Mouse (Mus musculus): Measurements from ENCODE around the gene Peli2. TPM values are rescaled to one million over a fixed set of nuclear protein-coding genes. Genes with fewer than 3 reads are reported as not detected.

Peli2 gene
- polyA plus RNA-seq, 1 experiment from 2014 or later = 6.3 TPM

DNA sequence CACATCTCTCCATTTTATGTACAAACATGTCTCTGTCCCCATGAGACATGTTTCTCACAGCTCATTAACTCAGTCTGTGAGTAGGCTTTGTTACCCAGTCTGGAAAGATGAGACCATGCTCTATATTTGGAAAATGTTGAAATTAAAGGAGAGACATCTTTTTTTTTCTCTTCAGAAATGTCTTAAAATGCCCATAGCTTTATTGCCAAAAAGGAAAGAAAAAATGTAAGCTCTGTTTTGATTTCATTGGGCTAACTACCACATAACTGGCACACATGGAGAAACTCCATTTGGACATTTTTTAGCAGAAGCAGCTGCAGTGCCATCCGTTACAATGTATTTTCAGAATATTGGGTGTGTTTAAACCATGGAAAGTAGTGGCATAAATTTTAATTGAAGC is 103.6 kb downstream of the Peli2 start:
- WGBS = 79% methylated on average over 1 of the region's 1 CpGs
- H3K36me3 ChIP-seq (ENCODE audit: control insufficient read depth, insufficient read depth, low read length) = no peaks in the 10 kb centered on the region

DNA sequence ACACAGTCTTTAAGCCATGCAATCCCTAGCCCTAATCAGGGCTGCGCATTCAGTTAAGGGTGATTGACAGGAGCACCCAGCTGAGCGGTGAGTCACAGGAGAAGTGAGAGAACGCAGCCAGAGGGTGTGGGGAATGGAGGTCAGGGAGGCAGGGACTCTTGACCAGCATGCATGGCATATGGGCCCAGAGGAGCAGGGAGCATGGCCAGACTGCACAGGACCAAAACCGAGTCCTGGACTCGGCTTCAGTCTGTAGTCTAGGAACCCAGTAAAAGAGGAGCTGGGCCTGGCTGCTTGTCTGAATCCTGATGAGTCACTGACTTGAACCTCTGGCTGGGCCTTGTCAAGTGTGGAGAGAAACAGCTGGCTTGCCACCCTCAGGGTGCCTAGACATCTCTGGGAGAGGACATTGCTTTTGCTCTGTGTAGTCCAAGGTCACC is 104.3 kb downstream of the Peli2 start:
- ATAC-seq (ENCODE audit: insufficient read depth, low FRiP score) = peak; percentile 69; the same call in 1 of the 2 replicates
- Histone ChIP-seq H3K36me3 (ENCODE audit: control insufficient read depth, insufficient read depth, low read length) (peaks cover under 1% of the 10 kb centered on the region; the same call in 1 of the 2 replicates), H3K27me3 (ENCODE audit: control insufficient read depth, insufficient read depth, low read length) (no peaks in the 10 kb centered on the region), H3K4me3 (replicated peaks; ENCODE audit: low read length) (no peak overlapping the region), H3K4me2 (ENCODE audit: low read depth, low read length) (no peak overlapping the region), H3K9me3 (replicated peaks; ENCODE audit: control insufficient read depth, low read length) (no peaks in the 10 kb centered on the region), H3K27ac (ENCODE audit: low read length) (no peak overlapping the region), H3K4me1 (ENCODE audit: control insufficient read depth, insufficient read depth, low read length) (0 out of 2 replicates have a peak, but pooled peaks cover 5% of the 10 kb centered on the region), H3K9ac (ENCODE audit: low read length) (no peak overlapping the region)
- 59% methylated on average over 5 of the region's 5 CpGs for WGBS

More for the DNA sequence above, 103.6 kb downstream of the Peli2 start:
- Histone ChIP-seq H3K27me3 (ENCODE audit: control insufficient read depth, insufficient read depth, low read length) (no peaks in the 10 kb centered on the region), H3K4me3 (replicated peaks; ENCODE audit: low read length) (no peak overlapping the region), H3K4me1 (ENCODE audit: control insufficient read depth, insufficient read depth, low read length) (0 out of 2 replicates have a peak, but pooled peaks cover 5% of the 10 kb centered on the region), H3K4me2 (ENCODE audit: low read depth, low read length) (no peak overlapping the region), H3K27ac (ENCODE audit: low read length) (no peak overlapping the region), H3K9ac (ENCODE audit: low read length) (no peak overlapping the region), H3K9me3 (replicated peaks; ENCODE audit: control insufficient read depth, low read length) (no peaks in the 10 kb centered on the region)
- ATAC-seq (ENCODE audit: insufficient read depth, low FRiP score) = no peak

GRCm38 (mm10) chr14:48225810-48226446 is 105.3 kb downstream of the Peli2 start:
- H3K36me3 ChIP-seq (ENCODE audit: control insufficient read depth, insufficient read depth, low read length) = peaks cover 5% of the 10 kb centered on the region; the same call in 1 of the 2 replicates
- no peak overlapping the region for H3K4me3 ChIP-seq (replicated peaks; ENCODE audit: low read length)
- H3K27me3 ChIP-seq (ENCODE audit: control insufficient read depth, insufficient read depth, low read length) = no peaks in the 10 kb centered on the region
- H3K4me1 ChIP-seq (ENCODE audit: control insufficient read depth, insufficient read depth, low read length) = 0 out of 2 replicates have a peak, but pooled peaks cover 5% of the 10 kb centered on the region
- H3K9ac ChIP-seq (ENCODE audit: low read length) = no peak overlapping the region
- WGBS = 51% methylated on average over 7 of the region's 7 CpGs
- H3K9me3 ChIP-seq (replicated peaks; ENCODE audit: control insufficient read depth, low read length) = no peaks in the 10 kb centered on the region
- no peak overlapping the region for H3K27ac ChIP-seq (ENCODE audit: low read length)
- no peak for ATAC-seq (ENCODE audit: insufficient read depth, low FRiP score)
- no peak overlapping the region for H3K4me2 ChIP-seq (ENCODE audit: low read depth, low read length)

DNA sequence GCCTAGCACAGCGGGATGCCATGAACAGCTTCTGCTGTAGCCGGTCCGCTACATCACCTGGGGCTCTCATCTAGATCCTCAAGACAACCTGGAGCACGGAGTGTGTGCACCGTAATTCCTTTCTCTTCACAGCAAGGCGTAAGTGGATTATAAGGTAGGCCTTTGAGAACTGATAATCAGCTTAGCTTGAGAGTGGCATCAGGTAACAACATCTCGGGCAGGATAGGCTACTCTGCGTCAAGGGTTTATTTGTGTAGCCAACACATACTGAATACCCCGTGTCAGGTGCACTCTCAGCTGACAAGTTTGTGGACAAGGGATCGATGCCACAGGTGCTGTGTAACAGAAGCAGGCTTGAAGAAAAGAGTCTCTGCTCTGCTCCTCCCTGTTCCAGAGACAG is 106.1 kb downstream of the Peli2 start:
- H3K4me1 ChIP-seq (ENCODE audit: control insufficient read depth, insufficient read depth, low read length) = 0 out of 2 replicates have a peak, but pooled peaks cover 5% of the 10 kb centered on the region
- no peak overlapping the region for H3K4me3 ChIP-seq (replicated peaks; ENCODE audit: low read length)
- WGBS = 83% methylated on average over 10 of the region's 10 CpGs

GRCm38 (mm10) chr14:48234785-48235519 is 114.3 kb downstream of the Peli2 start:
- Histone ChIP-seq H3K27me3 (ENCODE audit: control insufficient read depth, insufficient read depth, low read length) (no peaks in the 10 kb centered on the region), H3K4me1 (ENCODE audit: control insufficient read depth, insufficient read depth, low read length) (no peaks in the 10 kb centered on the region), H3K9me3 (replicated peaks; ENCODE audit: control insufficient read depth, low read length) (no peaks in the 10 kb centered on the region), H3K9ac (ENCODE audit: low read length) (no peak overlapping the region), H3K36me3 (ENCODE audit: control insufficient read depth, insufficient read depth, low read length) (peaks cover 3% of the 10 kb centered on the region; the same call in 1 of the 2 replicates), H3K4me3 (replicated peaks; ENCODE audit: low read length) (no peak overlapping the region), H3K27ac (ENCODE audit: low read length) (no peak overlapping the region), H3K4me2 (ENCODE audit: low read depth, low read length) (no peak overlapping the region)
- 83% methylated on average over 20 of the region's 20 CpGs for WGBS
- ATAC-seq (ENCODE audit: insufficient read depth, low FRiP score) = no peak

More for the DNA sequence above, 106.1 kb downstream of the Peli2 start:
- Histone ChIP-seq H3K9me3 (replicated peaks; ENCODE audit: control insufficient read depth, low read length) (no peaks in the 10 kb centered on the region), H3K27me3 (ENCODE audit: control insufficient read depth, insufficient read depth, low read length) (no peaks in the 10 kb centered on the region), H3K27ac (ENCODE audit: low read length) (no peak overlapping the region), H3K36me3 (ENCODE audit: control insufficient read depth, insufficient read depth, low read length) (peaks cover 5% of the 10 kb centered on the region; the same call in 1 of the 2 replicates), H3K9ac (ENCODE audit: low read length) (no peak overlapping the region), H3K4me2 (ENCODE audit: low read depth, low read length) (no peak overlapping the region)
- ATAC-seq (ENCODE audit: insufficient read depth, low FRiP score) = no peak

DNA sequence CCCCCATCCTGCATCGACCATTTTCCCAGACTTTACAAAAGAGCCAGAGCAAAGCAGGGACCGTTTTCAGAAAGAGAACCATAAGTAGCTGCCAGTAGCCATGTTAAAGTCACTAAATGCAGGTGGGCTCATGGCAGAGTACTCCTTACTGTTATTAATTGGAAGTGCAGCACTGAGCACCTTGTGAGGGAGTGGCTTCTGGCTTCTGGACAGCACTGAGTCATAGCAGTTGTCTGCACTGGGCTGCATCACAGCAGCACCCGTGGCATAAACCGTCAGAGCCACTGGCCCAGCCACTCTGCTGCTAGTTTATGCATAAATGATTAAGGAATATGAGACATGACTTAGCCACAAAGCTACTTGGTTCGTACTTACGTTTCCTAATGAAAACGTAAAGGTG is 120.7 kb downstream of the Peli2 start:
- Histone ChIP-seq H3K9me3 (replicated peaks; ENCODE audit: control insufficient read depth, low read length) (no peaks in the 10 kb centered on the region), H3K9ac (ENCODE audit: low read length) (no peak overlapping the region), H3K4me3 (replicated peaks; ENCODE audit: low read length) (no peak overlapping the region), H3K36me3 (ENCODE audit: control insufficient read depth, insufficient read depth, low read length) (no peaks in the 10 kb centered on the region), H3K27ac (ENCODE audit: low read length) (no peak overlapping the region), H3K27me3 (ENCODE audit: control insufficient read depth, insufficient read depth, low read length) (no peaks in the 10 kb centered on the region), H3K4me1 (ENCODE audit: control insufficient read depth, insufficient read depth, low read length) (peaks cover 4% of the 10 kb centered on the region; the same call in 1 of the 2 replicates), H3K4me2 (ENCODE audit: low read depth, low read length) (no peak overlapping the region)
- 86% methylated on average over 7 of the region's 7 CpGs for WGBS
- ATAC-seq (ENCODE audit: insufficient read depth, low FRiP score) = no peak

DNA sequence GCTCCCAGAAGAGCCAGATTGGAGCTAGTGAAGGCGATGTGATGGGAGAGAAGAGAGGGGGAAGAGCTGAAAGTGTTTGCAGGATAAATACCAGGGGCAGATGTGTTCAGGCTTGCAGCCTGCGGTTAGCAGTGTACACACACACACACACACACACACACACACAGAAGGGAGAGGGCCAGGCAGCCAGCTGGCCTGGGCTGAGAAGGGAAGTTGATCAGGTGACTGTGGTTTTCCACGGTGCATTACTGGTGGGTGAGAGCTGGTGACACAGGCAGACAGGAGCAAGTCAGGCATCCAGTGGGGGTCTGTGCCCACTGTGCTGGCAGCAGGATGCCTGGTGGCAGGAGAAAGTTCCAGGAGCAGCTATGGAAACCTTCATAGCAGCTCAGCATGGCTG is 125.6 kb downstream of the Peli2 start:
- Histone ChIP-seq H3K27me3 (ENCODE audit: control insufficient read depth, insufficient read depth, low read length) (no peaks in the 10 kb centered on the region), H3K27ac (ENCODE audit: low read length) (no peak overlapping the region), H3K4me1 (ENCODE audit: control insufficient read depth, insufficient read depth, low read length) (peaks cover 4% of the 10 kb centered on the region; the same call in 1 of the 2 replicates), H3K36me3 (ENCODE audit: control insufficient read depth, insufficient read depth, low read length) (no peaks in the 10 kb centered on the region), H3K9me3 (replicated peaks; ENCODE audit: control insufficient read depth, low read length) (no peaks in the 10 kb centered on the region), H3K4me2 (ENCODE audit: low read depth, low read length) (no peak overlapping the region), H3K9ac (ENCODE audit: low read length) (no peak overlapping the region), H3K4me3 (replicated peaks; ENCODE audit: low read length) (no peak overlapping the region)
- WGBS = 25% methylated on average over 3 of the region's 3 CpGs
- peak; percentile 68 for ATAC-seq (ENCODE audit: insufficient read depth, low FRiP score)

DNA sequence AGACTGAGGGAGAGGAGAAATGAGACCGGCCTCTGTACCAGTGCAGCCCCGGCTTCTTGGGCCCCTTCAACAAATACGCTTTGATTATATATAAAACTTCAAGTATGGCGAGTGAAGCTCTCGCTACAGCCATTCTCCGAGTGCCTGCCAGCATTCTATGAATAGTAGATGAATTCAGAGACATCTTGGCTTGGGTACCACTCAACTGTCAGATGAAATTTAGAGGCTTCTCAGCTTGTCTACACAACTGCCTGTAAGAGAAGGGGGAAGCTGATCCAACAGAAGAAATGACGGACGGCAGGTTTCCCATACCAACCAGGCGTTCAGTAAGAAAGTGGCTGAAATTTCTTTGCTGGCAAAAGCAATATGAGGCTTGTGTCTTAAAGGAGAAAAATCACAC is 126.3 kb downstream of the Peli2 start:
- no peaks in the 10 kb centered on the region for H3K9me3 ChIP-seq (replicated peaks; ENCODE audit: control insufficient read depth, low read length)
- no peak overlapping the region for H3K4me3 ChIP-seq (replicated peaks; ENCODE audit: low read length)
- ATAC-seq (ENCODE audit: insufficient read depth, low FRiP score) = no peak
- no peaks in the 10 kb centered on the region for H3K36me3 ChIP-seq (ENCODE audit: control insufficient read depth, insufficient read depth, low read length)
- no peaks in the 10 kb centered on the region for H3K27me3 ChIP-seq (ENCODE audit: control insufficient read depth, insufficient read depth, low read length)
- H3K4me1 ChIP-seq (ENCODE audit: control insufficient read depth, insufficient read depth, low read length) = peaks cover 4% of the 10 kb centered on the region; the same call in 1 of the 2 replicates
- WGBS = 74% methylated on average over 9 of the region's 9 CpGs
- H3K27ac ChIP-seq (ENCODE audit: low read length) = no peak overlapping the region
- H3K4me2 ChIP-seq (ENCODE audit: low read depth, low read length) = no peak overlapping the region
- H3K9ac ChIP-seq (ENCODE audit: low read length) = no peak overlapping the region

GRCm38 (mm10) chr14:48249459-48249858 is 128.8 kb downstream of the Peli2 start:
- H3K9ac ChIP-seq (ENCODE audit: low read length) = no peak overlapping the region
- no peaks in the 10 kb centered on the region for H3K9me3 ChIP-seq (replicated peaks; ENCODE audit: control insufficient read depth, low read length)
- no peaks in the 10 kb centered on the region for H3K36me3 ChIP-seq (ENCODE audit: control insufficient read depth, insufficient read depth, low read length)
- H3K27ac ChIP-seq (ENCODE audit: low read length) = no peak overlapping the region
- no peak overlapping the region for H3K4me2 ChIP-seq (ENCODE audit: low read depth, low read length)
- H3K27me3 ChIP-seq (ENCODE audit: control insufficient read depth, insufficient read depth, low read length) = no peaks in the 10 kb centered on the region
- H3K4me3 ChIP-seq (replicated peaks; ENCODE audit: low read length) = no peak overlapping the region
- 79% methylated on average over 2 of the region's 2 CpGs for WGBS
- no peak for ATAC-seq (ENCODE audit: insufficient read depth, low FRiP score)
- peaks cover 4% of the 10 kb centered on the region; the same call in 1 of the 2 replicates for H3K4me1 ChIP-seq (ENCODE audit: control insufficient read depth, insufficient read depth, low read length)
